Mouse (Mus musculus): ENCODE measurements around the gene Mrps18a.

DNA sequence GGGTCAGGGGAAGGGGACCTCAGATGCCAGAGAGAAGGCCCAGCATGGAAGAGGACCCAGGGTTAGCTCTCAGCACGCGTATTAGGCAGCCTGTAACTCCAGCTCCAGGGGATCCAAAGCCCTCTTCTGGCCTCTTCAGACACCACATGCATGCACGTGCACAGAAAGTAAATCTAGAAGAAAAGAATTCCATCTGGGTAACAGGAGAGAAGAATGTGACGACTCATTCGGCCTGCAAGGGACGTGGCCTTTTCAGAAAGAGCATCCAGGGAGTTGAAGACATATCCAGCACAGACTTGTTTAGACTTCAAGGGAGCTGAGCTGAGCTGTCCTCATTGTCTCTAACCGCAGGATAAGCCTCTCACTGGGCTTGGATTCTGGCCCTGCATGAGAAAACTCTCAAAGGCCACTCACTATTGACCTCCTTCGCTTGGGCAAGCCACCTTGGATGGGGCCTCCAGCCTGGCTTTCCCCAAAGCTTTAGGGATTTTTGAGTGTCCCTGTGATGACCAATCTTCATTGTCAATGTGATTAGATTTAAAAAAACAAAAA, 8.1 kb upstream of the Mrps18a start:
- TF ChIP-seq POLR2A (IDR thresholded peaks at IDR 0.05; ENCODE audit: insufficient read depth, low read depth, low read length) = no peak
- no peak for TF ChIP-seq EP300 (IDR thresholded peaks at IDR 0.05; ENCODE audit: insufficient read depth, low read depth, low read length)
- no peak for TF ChIP-seq CTCF (IDR thresholded peaks at IDR 0.05)
